Mouse (Mus musculus) heart, postnatal 0 days (tissue): ENCODE measurements at regions not wholly inside any gene's neighbourhood (a gene's known extent, or its start where the extent isn't known, plus 50 kb on each side); places are given as distances from the start of the nearest gene placed in this dataset.

Experiments
- ATAC-seq: fragments of 200-750 bp; cut with Nextera tagmentation; 2 replicates; pipeline ENCODE4 v1.8.0; 2017; ENCODE audit warnings: low read depth, moderate number of reproducible peaks, moderate library complexity; ENCODE audit not compliant: insufficient read depth
- DNase-seq: peaks from one replicate; pipeline ENCODE4 v3.0.0-alpha.2; 2016; ENCODE audit warnings: low spot score
- H3K27ac ChIP-seq: fragments of 300-500 bp; sonication (generic); 2 replicates; pipeline ENCODE4 v1.5.1; 2014; ENCODE audit warnings: low read depth, mild to moderate bottlenecking
- H3K27me3 ChIP-seq: fragments of 300-500 bp; sonication (generic); 2 replicates; pipeline ENCODE4 v1.6.1; 2014; ENCODE audit warnings: low read length, mixed read lengths; ENCODE audit not compliant: control insufficient read depth, insufficient read depth
- H3K36me3 ChIP-seq: fragments of 300-500 bp; sonication (generic); replicated peaks from 2 replicates; pipeline ENCODE4 v1.6.1; 2014; ENCODE audit warnings: low read length, mixed read lengths; ENCODE audit not compliant: control insufficient read depth, insufficient read depth
- H3K4me1 ChIP-seq: fragments of 300-500 bp; sonication (generic); 2 replicates; pipeline ENCODE4 v1.6.1; 2014; ENCODE audit warnings: antibody characterized with exemption; ENCODE audit not compliant: control insufficient read depth, insufficient read depth
- H3K4me2 ChIP-seq: fragments of 300-500 bp; sonication (generic); 2 replicates; pipeline ENCODE4 v1.6.1; 2014; ENCODE audit warnings: low read depth, mild to moderate bottlenecking, low read length, moderate library complexity
- H3K4me3 ChIP-seq: fragments of 300-500 bp; sonication (generic); 2 replicates; pipeline ENCODE4 v1.5.1; 2014; ENCODE audit warnings: low read depth, low read length
- H3K9ac ChIP-seq: fragments of 300-500 bp; sonication (generic); replicated peaks from 2 replicates; pipeline ENCODE4 v1.6.1; 2014; ENCODE audit warnings: low read depth, low read length, mixed read lengths
- H3K9me3 ChIP-seq: fragments of 300-500 bp; sonication (generic); replicated peaks from 2 replicates; pipeline ENCODE4 v1.6.1; 2016; ENCODE audit warnings: low read length; ENCODE audit not compliant: control insufficient read depth
- CTCF ChIP-seq: IDR thresholded peaks from 2 replicates; pipeline ENCODE4 v1.5.1; 2016; ENCODE audit warnings: antibody characterized with exemption, control low read depth, low read depth
- EP300 ChIP-seq: IDR thresholded peaks from 2 replicates; pipeline ENCODE4 v1.6.1; 2016; ENCODE audit warnings: antibody characterized with exemption, low read depth
- WGBS: fragments of 180-500 bp; shearing (Covaris S2); extraction: QIAGEN DNeasy Blood & Tissue Kit; methylation state at CpG from one replicate; pipeline ENCODE4 v1.1.7; 2014; 5-methylcytosine and 5-hydroxymethylcytosine counted together

- no peaks in the 10 kb centered on the region for H3K36me3 ChIP-seq
These were observed 72.4 kb upstream of the Sh3bp4 start for GRCm38 (mm10) chr1:88997847-88998246.

GRCm38 (mm10) chr1:89002326-89002725 is 67.9 kb upstream of the Sh3bp4 start:
- no peak for ATAC-seq
- H3K4me3 ChIP-seq, result no peak overlapping the region
- 64% methylated on average over 3 of the region's 3 CpGs for WGBS
- H3K4me2 ChIP-seq, result no peak overlapping the region
- no peaks in the 10 kb centered on the region for H3K27me3 ChIP-seq
- H3K4me1 ChIP-seq, result no peaks in the 10 kb centered on the region
- DNase-seq, result no peak
- no peak overlapping the region for H3K9ac ChIP-seq
- H3K36me3 ChIP-seq, result no peaks in the 10 kb centered on the region
- no peak overlapping the region for H3K27ac ChIP-seq
- no peak for TF ChIP-seq EP300
- no peak for TF ChIP-seq CTCF
- no peaks in the 10 kb centered on the region for H3K9me3 ChIP-seq

More at GRCm38 (mm10) chr1:88997847-88998246, 72.4 kb upstream of the Sh3bp4 start:
- no peak for TF ChIP-seq CTCF
- no peak for TF ChIP-seq EP300
- Histone ChIP-seq H3K4me3 (no peak overlapping the region), H3K9me3 (no peaks in the 10 kb centered on the region), H3K27me3 (no peaks in the 10 kb centered on the region), H3K4me2 (no peak overlapping the region), H3K27ac (no peak overlapping the region), H3K4me1 (peaks cover 9% of the 10 kb centered on the region), H3K9ac (no peak overlapping the region)
- no peak for ATAC-seq
- no peak for DNase-seq
- WGBS, result 67% methylated on average over 12 of the region's 12 CpGs

DNA sequence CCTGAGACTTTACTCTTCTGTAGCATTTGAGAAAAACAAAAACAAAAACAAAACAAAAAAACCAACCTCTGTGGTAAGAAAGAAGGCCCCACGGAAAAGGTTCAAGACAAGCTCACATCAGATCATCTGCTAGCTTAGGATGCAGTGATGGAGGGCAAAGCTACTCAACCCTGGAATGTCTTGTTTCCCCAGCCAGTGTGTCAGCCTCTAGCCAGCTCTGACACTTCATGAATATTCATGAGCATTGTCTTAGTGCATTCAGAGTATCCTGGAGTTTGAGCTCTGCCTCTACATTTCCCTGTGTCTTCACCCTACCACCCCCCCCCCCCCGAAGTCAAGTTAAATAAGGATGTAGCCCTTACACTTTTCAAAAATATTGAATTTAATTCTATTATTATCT is 66.5 kb upstream of the Sh3bp4 start:
- Histone ChIP-seq H3K27ac (no peak overlapping the region), H3K27me3 (no peaks in the 10 kb centered on the region), H3K9ac (no peak overlapping the region), H3K4me1 (no peaks in the 10 kb centered on the region), H3K36me3 (no peaks in the 10 kb centered on the region), H3K4me2 (no peak overlapping the region), H3K4me3 (no peak overlapping the region), H3K9me3 (no peaks in the 10 kb centered on the region)
- WGBS, result 72% methylated on average over 2 of the region's 2 CpGs
- no peak for TF ChIP-seq CTCF
- no peak for TF ChIP-seq EP300
- ATAC-seq (no peak), DNase-seq (no peak)

- TF ChIP-seq EP300 (no peak), CTCF (no peak)
- H3K27me3 ChIP-seq, result no peaks in the 10 kb centered on the region
- H3K36me3 ChIP-seq, result no peaks in the 10 kb centered on the region
- H3K4me1 ChIP-seq, result no peaks in the 10 kb centered on the region
- H3K9me3 ChIP-seq, result no peaks in the 10 kb centered on the region
- DNase-seq, result no peak
- H3K4me3 ChIP-seq, result no peak overlapping the region
- no peak overlapping the region for H3K27ac ChIP-seq
- 92% methylated on average over 7 of the region's 7 CpGs for WGBS
- no peak overlapping the region for H3K4me2 ChIP-seq
- H3K9ac ChIP-seq, result no peak overlapping the region
- no peak for ATAC-seq
These were observed 62.7 kb upstream of the Sh3bp4 start for GRCm38 (mm10) chr1:89007476-89007875.

GRCm38 (mm10) chr1:89010170-89010569 is 60.0 kb upstream of the Sh3bp4 start:
- no peak overlapping the region for H3K4me2 ChIP-seq
- WGBS, result 57% methylated on average over 2 of the region's 2 CpGs
- H3K4me1 ChIP-seq, result no peaks in the 10 kb centered on the region
- no peak overlapping the region for H3K9ac ChIP-seq
- H3K27ac ChIP-seq, result no peak overlapping the region
- no peak for ATAC-seq
- no peak for DNase-seq
- H3K4me3 ChIP-seq, result no peak overlapping the region
- H3K9me3 ChIP-seq, result no peaks in the 10 kb centered on the region
- no peak for TF ChIP-seq EP300
- no peak for TF ChIP-seq CTCF
- H3K36me3 ChIP-seq, result no peaks in the 10 kb centered on the region
- no peaks in the 10 kb centered on the region for H3K27me3 ChIP-seq

DNA sequence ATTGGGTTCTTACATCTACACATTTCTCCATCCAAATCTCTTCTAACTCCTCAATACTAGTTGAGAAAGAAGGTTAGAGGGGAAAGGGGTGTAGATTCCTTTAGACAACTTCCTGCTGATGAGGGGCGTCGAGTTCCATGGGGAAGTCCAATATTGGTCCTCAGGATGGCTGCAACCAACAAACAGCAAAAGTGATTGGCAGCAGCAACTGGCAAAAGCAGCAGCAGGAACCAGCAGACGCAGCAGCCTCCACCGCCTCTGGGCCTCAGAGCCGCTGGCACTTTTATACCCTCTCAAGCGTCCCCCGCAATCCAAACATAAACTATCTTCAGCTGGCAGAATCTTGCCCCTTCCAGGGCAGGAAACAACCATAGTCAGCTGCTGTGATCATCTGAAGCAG is 58.8 kb upstream of the Sh3bp4 start:
- 84% methylated on average over 7 of the region's 7 CpGs for WGBS
- Histone ChIP-seq H3K9ac (no peak overlapping the region), H3K27me3 (no peaks in the 10 kb centered on the region), H3K27ac (no peak overlapping the region), H3K9me3 (no peaks in the 10 kb centered on the region), H3K4me2 (no peak overlapping the region), H3K4me1 (0 out of 2 replicates have a peak, but pooled peaks cover 4% of the 10 kb centered on the region), H3K4me3 (no peak overlapping the region), H3K36me3 (no peaks in the 10 kb centered on the region)
- ATAC-seq, result no peak
- DNase-seq, result no peak
- TF ChIP-seq CTCF (no peak), EP300 (no peak)
